Mouse (Mus musculus): ENCODE results near the gene Kcnq2. TPM values are rescaled to one million over a fixed set of nuclear protein-coding genes. Genes with fewer than 3 reads are reported as not detected.
A peak's percentile ranks its signal among the peaks of the same experiment; 100 is the strongest.

Kcnq2 gene
- total and polyA plus RNA-seq, 3 experiments: 0.04 TPM; not detected in 2

- no peak overlapping the region for H3K27ac ChIP-seq (ENCODE audit: insufficient read depth, low read depth)
- in situ Hi-C loops (cut with MboI; ENCODE audit: low pct_ligation_motif_present, low pct_unique_long_range_greater_than_20kb, low sequenced_read_pairs): no loop called here
- H3K9me3 ChIP-seq (replicated peaks; ENCODE audit: low read length): no peaks in the 10 kb centered on the region
- H3K36me3 ChIP-seq (replicated peaks in 1 of 2; ENCODE audit: control insufficient read depth in 1 of 2, insufficient read depth in 1 of 2, low read length in 1 of 2): no peaks in the 10 kb centered on the region
- peaks cover 89% of the 10 kb centered on the region for H3K27me3 ChIP-seq (replicated peaks)
- no peak overlapping the region for H3K4me3 ChIP-seq (replicated peaks in 1 of 3; ENCODE audit: low read depth in 2 of 3, low read length in 2 of 3, poor library complexity in 1 of 3)
- peak; percentile 74 for DNase-seq (ENCODE audit: extremely low read depth)
- no peak overlapping the region for H3K9ac ChIP-seq (ENCODE audit: insufficient read depth, low read depth)
- no peaks in the 10 kb centered on the region for H3K4me1 ChIP-seq (ENCODE audit: control insufficient read depth in 1 of 2, insufficient read depth in 2 of 2)
- no peak for TF ChIP-seq ZC3H11A (IDR thresholded peaks at IDR 0.05; ENCODE audit: low read depth, low read length)
- peak; percentile 88 for TF ChIP-seq RAD21 (IDR thresholded peaks at IDR 0.05; ENCODE audit: low read depth, low read length)
- no peak for TF ChIP-seq PAX5 (IDR thresholded peaks at IDR 0.05; ENCODE audit: low read length)
- TF ChIP-seq KAT2A (IDR thresholded peaks at IDR 0.05; ENCODE audit: insufficient replicate concordance, low read length): no peak
- no peak for TF ChIP-seq GABPA (IDR thresholded peaks at IDR 0.05; ENCODE audit: insufficient replicate concordance, low read depth, low read length)
- TF ChIP-seq POLR2A (IDR thresholded peaks at IDR 0.05; ENCODE audit: low read depth, low read length): no peak
- TF ChIP-seq USF2 (conservative IDR thresholded peaks at IDR 0.05; ENCODE audit: low read depth, low read length): no peak
- no peak for TF ChIP-seq JUND (conservative IDR thresholded peaks at IDR 0.05; ENCODE audit: low read depth, low read length)
- TF ChIP-seq SMC3 (IDR thresholded peaks at IDR 0.05; ENCODE audit: low read depth, low read length): peak; percentile 82
- TF ChIP-seq HCFC1 (IDR thresholded peaks at IDR 0.05; ENCODE audit: low read depth, low read length): no peak
- no peak for TF ChIP-seq IRF4 (IDR thresholded peaks at IDR 0.05; ENCODE audit: low read depth, low read length)
- TF ChIP-seq MEF2A (IDR thresholded peaks at IDR 0.05; ENCODE audit: borderline replicate concordance, low read depth, low read length): no peak
- peak; percentile 50; the same call in 1 of the 2 replicates for TF ChIP-seq MYC (IDR thresholded peaks at IDR 0.05; ENCODE audit: low read depth, low read length)
- TF ChIP-seq NELFE (IDR thresholded peaks at IDR 0.05; ENCODE audit: low read depth, low read length): no peak
- TF ChIP-seq SIN3A (IDR thresholded peaks at IDR 0.05; ENCODE audit: low read length): no peak
- TF ChIP-seq CTCF (conservative IDR thresholded peaks at IDR 0.05 in 1 of 2, IDR thresholded peaks at IDR 0.05 in 1 of 2; ENCODE audit: low read depth in 2 of 2, low read length in 2 of 2): peak; percentile 78 to 93
- H3K4me2 ChIP-seq (ENCODE audit: insufficient read depth, low read depth, poor library complexity, severe bottlenecking): no peak overlapping the region
- no peaks in the 10 kb centered on the region for H3K79me2 ChIP-seq (replicated peaks; ENCODE audit: control insufficient read depth, extremely low read depth, insufficient read depth, poor library complexity, severe bottlenecking)
- dilution Hi-C loops (cut with MboI; ENCODE audit: extremely low pct_ligation_motif_present, extremely low pct_unique_long_range_greater_than_20kb, low sequenced_read_pairs): no loop called here
Measured at GRCm38 (mm10) chr2:181060127-181060526, 75.0 kb downstream of the Kcnq2 start.

DNA sequence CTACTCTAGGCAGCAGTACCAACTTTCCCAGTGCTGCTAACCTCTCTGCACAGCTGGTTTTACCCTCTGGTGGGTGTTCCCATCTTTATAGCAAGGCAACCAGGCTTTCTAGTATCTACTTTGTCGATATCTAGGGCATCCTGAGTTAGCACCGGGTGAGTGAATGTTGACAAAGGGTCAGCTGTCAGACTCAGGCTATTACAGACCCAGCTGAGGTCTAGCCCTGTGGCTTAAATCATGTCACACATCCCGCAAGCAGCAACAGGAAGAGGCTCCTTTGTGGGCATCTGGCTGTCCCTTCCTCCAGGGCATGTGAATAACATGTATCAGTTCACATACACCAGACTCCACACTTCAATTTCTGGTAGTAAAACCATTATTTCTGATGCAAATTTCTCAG lies 76.9 kb downstream of the Kcnq2 start:
- Histone ChIP-seq H3K4me2 (ENCODE audit: insufficient read depth, low read depth, poor library complexity, severe bottlenecking) (no peak overlapping the region), H3K4me1 (ENCODE audit: control insufficient read depth in 1 of 2, insufficient read depth in 2 of 2) (no peaks in the 10 kb centered on the region), H3K79me2 (replicated peaks; ENCODE audit: control insufficient read depth, extremely low read depth, insufficient read depth, poor library complexity, severe bottlenecking) (no peaks in the 10 kb centered on the region), H3K4me3 (replicated peaks in 1 of 3; ENCODE audit: low read depth in 2 of 3, low read length in 2 of 3, poor library complexity in 1 of 3) (no peak overlapping the region), H3K9me3 (replicated peaks; ENCODE audit: low read length) (no peaks in the 10 kb centered on the region), H3K27ac (ENCODE audit: insufficient read depth, low read depth) (no peak overlapping the region), H3K27me3 (replicated peaks) (peaks cover 93% of the 10 kb centered on the region), H3K36me3 (replicated peaks in 1 of 2; ENCODE audit: control insufficient read depth in 1 of 2, insufficient read depth in 1 of 2, low read length in 1 of 2) (no peaks in the 10 kb centered on the region), H3K9ac (ENCODE audit: insufficient read depth, low read depth) (no peak overlapping the region)
- TF ChIP-seq HCFC1 (IDR thresholded peaks at IDR 0.05; ENCODE audit: low read depth, low read length) (no peak), UBTF (IDR thresholded peaks at IDR 0.05; ENCODE audit: low read depth, low read length) (no peak), EP300 (IDR thresholded peaks at IDR 0.05; ENCODE audit: low read length) (no peak), MAX (IDR thresholded peaks at IDR 0.05; ENCODE audit: low read length) (no peak)
- dilution Hi-C loops (cut with MboI; ENCODE audit: extremely low pct_ligation_motif_present, extremely low pct_unique_long_range_greater_than_20kb, low sequenced_read_pairs): no loop called here
- DNase-seq (ENCODE audit: extremely low read depth): no peak
- in situ Hi-C loops (cut with MboI; ENCODE audit: low pct_ligation_motif_present, low pct_unique_long_range_greater_than_20kb, low sequenced_read_pairs): loop anchor here (5.0 kb wide), 1 partner anchor 61 kb away; no protein-coding TSS in a partner anchor

All from CH12.LX (cell line).